Mouse (Mus musculus) forebrain, embryonic 15.5 days (tissue): ENCODE results near the gene Vmn2r83. TPM values are rescaled to one million over a fixed set of nuclear protein-coding genes. Genes with fewer than 3 reads are reported as not detected.

ENCODE experiments used
- ATAC-seq: fragments of 200-750 bp; cut with Nextera tagmentation; replicated peaks from 2 replicates; pipeline ENCODE4 v1.8.0; 2017; ENCODE audit warnings: mild to moderate bottlenecking, moderate TSS enrichment, moderate library complexity
- H3K27ac ChIP-seq: fragments of 300-500 bp; sonication (generic); replicated peaks from 2 replicates; pipeline ENCODE4 v1.5.1; 2015; ENCODE audit warnings: mild to moderate bottlenecking, inconsistent platforms
- H3K27me3 ChIP-seq: fragments of 300-500 bp; sonication (generic); 2 replicates; pipeline ENCODE4 v1.6.1; 2015; ENCODE audit warnings: inconsistent platforms
- H3K36me3 ChIP-seq: fragments of 300-500 bp; sonication (generic); 2 replicates; pipeline ENCODE4 v1.6.1; 2015; ENCODE audit warnings: mild to moderate bottlenecking, inconsistent platforms
- H3K4me1 ChIP-seq: fragments of 300-500 bp; sonication (generic); 2 replicates; pipeline ENCODE4 v1.6.1; 2015; ENCODE audit warnings: inconsistent platforms
- H3K4me2 ChIP-seq: fragments of 300-500 bp; sonication (generic); replicated peaks from 2 replicates; pipeline ENCODE4 v1.6.1; 2015; ENCODE audit warnings: mild to moderate bottlenecking, inconsistent platforms
- H3K4me3 ChIP-seq: fragments of 300-500 bp; sonication (generic); 2 replicates; pipeline ENCODE4 v1.5.1; 2015; ENCODE audit warnings: mild to moderate bottlenecking, inconsistent platforms
- H3K9ac ChIP-seq: fragments of 300-500 bp; sonication (generic); replicated peaks from 2 replicates; pipeline ENCODE4 v1.6.1; 2015; ENCODE audit warnings: mild to moderate bottlenecking, inconsistent platforms
- H3K9me3 ChIP-seq: fragments of 300-500 bp; sonication (generic); 2 replicates; pipeline ENCODE4 v1.6.1; 2016; ENCODE audit warnings: inconsistent platforms
- WGBS: fragments of 180-500 bp; shearing (Covaris S2); methylation state at CpG from one replicate; pipeline ENCODE4 v1.1.7; 2015; ENCODE audit warnings: mixed read lengths; 5-methylcytosine and 5-hydroxymethylcytosine counted together
- microRNA-seq: library from miRNA; unstranded; fragments of <30 nt; microRNA quantifications from one replicate; pipeline ENCODE4, GENCODE M21; 2016
- polyA plus RNA-seq: library from polyadenylated mRNA; unstranded; fragments of >200 nt; fragmentation: Nextera tagmentation; extraction: Ambion mirVana; gene quantifications from 2 replicates; pipeline ENCODE4 v1.2.1, GENCODE M21; 2015

Gene Vmn2r83
- polyA plus RNA-seq, 1 experiment from 2014 or later, result not detected

DNA sequence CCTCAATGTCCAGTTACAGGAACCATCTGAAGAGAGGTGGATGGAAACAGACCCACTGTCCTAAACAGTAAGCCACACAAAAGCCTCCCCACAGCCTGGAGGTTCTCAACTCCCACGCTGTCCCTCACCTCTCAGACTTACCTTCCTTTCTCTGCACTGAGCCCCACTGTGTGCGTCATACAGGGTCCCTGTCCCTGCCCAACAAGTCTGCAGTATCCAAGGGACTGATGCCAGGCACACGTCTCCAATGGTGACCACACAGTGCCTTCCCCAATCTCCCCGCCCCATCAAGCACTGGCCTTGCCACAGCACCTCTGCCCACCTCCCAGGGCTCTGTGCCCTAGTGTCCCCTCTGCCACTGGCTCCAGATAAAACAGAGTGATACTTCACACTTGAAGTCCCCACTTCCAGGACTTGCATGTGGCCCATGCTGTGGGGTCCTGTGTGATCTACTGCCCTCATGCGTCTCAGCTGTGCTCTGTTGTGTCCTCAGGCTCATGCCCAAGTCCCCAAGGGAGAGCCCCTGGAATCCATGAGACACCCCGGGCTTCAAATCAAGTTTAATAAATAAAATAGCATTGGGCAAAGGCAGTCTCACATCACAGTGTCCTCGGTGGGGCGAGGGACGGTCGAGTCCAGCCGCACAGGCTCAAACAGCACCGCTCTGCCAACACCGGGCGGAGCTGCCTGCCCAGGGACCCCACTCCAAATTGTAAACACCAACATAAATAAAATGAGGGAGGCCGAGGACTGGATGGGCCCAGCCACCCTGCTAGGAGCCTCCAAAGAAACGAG lies 71.4 kb downstream of the Vmn2r83 start:
- Histone ChIP-seq H3K27ac (no peak overlapping the region), H3K4me2 (no peak overlapping the region), H3K27me3 (no peaks in the 10 kb centered on the region), H3K4me3 (no peak overlapping the region), H3K36me3 (peaks cover 55% of the 10 kb centered on the region), H3K4me1 (no peaks in the 10 kb centered on the region), H3K9ac (no peak overlapping the region), H3K9me3 (no peaks in the 10 kb centered on the region)
- 93% methylated on average over 16 of the region's 16 CpGs for WGBS
- no peak for ATAC-seq

DNA sequence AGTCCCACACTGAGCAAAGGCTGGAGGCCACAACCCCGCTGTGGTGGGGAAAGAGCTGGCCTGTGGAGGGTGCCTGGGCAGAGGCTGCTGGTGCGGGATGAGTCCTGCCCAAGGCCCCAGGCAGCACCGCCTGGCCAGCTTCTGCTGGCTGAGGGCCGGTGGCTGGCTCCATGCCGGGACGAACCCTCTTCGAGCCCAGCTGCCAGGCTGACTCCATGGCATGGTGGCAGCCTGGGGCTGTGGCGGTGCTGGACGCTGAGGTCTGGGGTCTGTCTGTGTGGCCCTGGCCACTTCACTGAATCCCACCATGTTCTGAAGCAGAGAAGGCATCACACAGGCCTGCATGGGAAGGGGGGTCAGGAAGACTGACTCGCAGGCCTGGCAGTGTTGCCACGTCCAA lies 72.2 kb downstream of the Vmn2r83 start:
- WGBS, result 97% methylated on average over 11 of the region's 11 CpGs
- Histone ChIP-seq H3K9ac (no peak overlapping the region), H3K4me3 (no peak overlapping the region), H3K4me2 (no peak overlapping the region), H3K27me3 (no peaks in the 10 kb centered on the region), H3K9me3 (no peaks in the 10 kb centered on the region), H3K4me1 (no peaks in the 10 kb centered on the region), H3K27ac (no peak overlapping the region), H3K36me3 (peaks cover 63% of the 10 kb centered on the region)
- ATAC-seq, result no peak

DNA sequence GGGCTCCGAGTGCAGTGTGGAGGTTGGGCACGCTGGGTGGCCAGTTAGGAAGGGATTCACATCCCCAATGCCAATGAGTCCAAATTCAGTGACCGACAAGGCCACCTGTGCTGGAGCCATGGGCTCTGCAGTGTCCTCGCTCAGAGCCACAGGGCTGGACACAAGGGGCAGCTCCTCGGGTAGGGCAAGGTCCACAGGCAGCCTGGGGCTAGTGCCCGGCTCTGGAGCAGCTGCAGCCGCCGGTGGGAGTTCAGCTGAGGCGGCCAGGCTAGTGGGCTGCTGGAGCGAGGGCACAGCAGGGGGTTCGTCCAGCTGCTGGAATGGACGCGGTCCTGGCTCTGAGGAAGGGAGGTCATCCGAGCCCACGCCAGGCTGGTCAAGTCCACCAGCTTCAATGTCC lies 73.0 kb downstream of the Vmn2r83 start:
- no peak for ATAC-seq
- H3K9me3 ChIP-seq, result no peaks in the 10 kb centered on the region
- no peak overlapping the region for H3K4me2 ChIP-seq
- H3K4me3 ChIP-seq, result no peak overlapping the region
- WGBS, result 72% methylated on average over 15 of the region's 15 CpGs
- no peaks in the 10 kb centered on the region for H3K27me3 ChIP-seq
- no peak overlapping the region for H3K9ac ChIP-seq
- no peak overlapping the region for H3K27ac ChIP-seq
- no peaks in the 10 kb centered on the region for H3K4me1 ChIP-seq
- peaks cover 71% of the 10 kb centered on the region for H3K36me3 ChIP-seq

DNA sequence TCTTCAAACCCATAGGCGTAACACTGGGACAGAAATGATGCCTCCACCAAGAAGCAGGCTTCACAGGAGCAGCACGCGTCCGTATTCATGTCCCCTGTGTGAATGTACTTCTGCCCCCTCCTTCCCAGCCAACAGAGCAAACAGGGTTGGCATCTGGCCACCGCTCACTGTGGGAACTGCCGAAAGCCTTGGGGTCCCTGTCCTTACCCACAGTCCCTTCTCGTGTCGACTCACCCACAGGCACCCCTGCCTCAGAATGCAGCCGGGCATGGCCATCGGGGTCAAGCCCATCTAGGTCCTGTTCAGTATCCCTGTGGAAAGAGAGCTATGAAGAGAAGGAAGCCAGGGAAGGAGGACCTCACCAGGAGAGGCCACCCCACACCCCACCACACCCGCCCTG lies 73.6 kb downstream of the Vmn2r83 start:
- Histone ChIP-seq H3K36me3 (peaks cover 77% of the 10 kb centered on the region), H3K4me2 (no peak overlapping the region), H3K9ac (no peak overlapping the region), H3K9me3 (no peaks in the 10 kb centered on the region), H3K27ac (no peak overlapping the region), H3K4me1 (no peaks in the 10 kb centered on the region), H3K4me3 (no peak overlapping the region), H3K27me3 (no peaks in the 10 kb centered on the region)
- no peak for ATAC-seq
- 95% methylated on average over 11 of the region's 11 CpGs for WGBS

Small RNAs within 50 kb of the gene (microRNA-seq; reads per million reads assigned to microRNA genes)
- not detected for gene Mir6909

Other genes starting within 250 kb of the Vmn2r83 start
- not detected in 2 replicates for gene Vmn2r81, start 221.0 kb upstream of the Vmn2r83 start, polyA plus RNA-seq
- not detected in 2 replicates for gene Vmn2r82, start 112.2 kb upstream of the Vmn2r83 start, polyA plus RNA-seq
- 8.8 and 10.7 TPM in 2 replicates for gene Plpp2, start 65.1 kb downstream of the Vmn2r83 start, polyA plus RNA-seq
- 60.1 and 61.7 TPM in 2 replicates for gene Mier2, start 86.5 kb downstream of the Vmn2r83 start, polyA plus RNA-seq
- gene Theg, start 118.6 kb downstream of the Vmn2r83 start, polyA plus RNA-seq, result not detected in 2 replicates
- 0.22 and 0.27 TPM in 2 replicates for gene C2cd4c, start 145.3 kb downstream of the Vmn2r83 start, polyA plus RNA-seq
- gene Shc2, start 169.2 kb downstream of the Vmn2r83 start, polyA plus RNA-seq, result 15.1 and 15.3 TPM in 2 replicates
- gene Odf3l2, start 177.0 kb downstream of the Vmn2r83 start, polyA plus RNA-seq, result 0.32 TPM in 1 of 2 replicates, not detected in the other
- gene Madcam1, start 195.8 kb downstream of the Vmn2r83 start, polyA plus RNA-seq, result 0.95 and 1.3 TPM in 2 replicates
- 80.0 and 83.6 TPM in 2 replicates for gene Tpgs1, start 200.6 kb downstream of the Vmn2r83 start, polyA plus RNA-seq
- 75.7 and 81.2 TPM in 2 replicates for gene Cdc34, start 213.5 kb downstream of the Vmn2r83 start, polyA plus RNA-seq
- gene Gzmm, start 220.3 kb downstream of the Vmn2r83 start, polyA plus RNA-seq, result 2.0 and 2.3 TPM in 2 replicates
- gene Bsg, start 235.8 kb downstream of the Vmn2r83 start, polyA plus RNA-seq, result 689 and 728 TPM in 2 replicates
- gene Hcn2, start 247.9 kb downstream of the Vmn2r83 start, polyA plus RNA-seq, result 0.64 and 0.69 TPM in 2 replicates